Mouse (Mus musculus) G1E (cell line): Measurements from ENCODE around the gene Atp8b4.

Experiments used
- CTCF ChIP-seq: IDR thresholded peaks from 2 replicates; pipeline ENCODE4 v1.5.1; 2012; ENCODE audit warnings: low read depth, low read length, inconsistent platforms, mixed read lengths
- POLR2AphosphoS5 ChIP-seq: IDR thresholded peaks from 2 replicates; pipeline ENCODE4 v1.6.1; 2012; ENCODE audit warnings: low read depth, low read length, inconsistent platforms; ENCODE audit not compliant: insufficient replicate concordance
- TAL1 ChIP-seq: conservative IDR thresholded peaks from 2 replicates; pipeline ENCODE4 v1.6.1; 2012; ENCODE audit warnings: low read depth, low read length, inconsistent platforms, mixed read lengths

DNA sequence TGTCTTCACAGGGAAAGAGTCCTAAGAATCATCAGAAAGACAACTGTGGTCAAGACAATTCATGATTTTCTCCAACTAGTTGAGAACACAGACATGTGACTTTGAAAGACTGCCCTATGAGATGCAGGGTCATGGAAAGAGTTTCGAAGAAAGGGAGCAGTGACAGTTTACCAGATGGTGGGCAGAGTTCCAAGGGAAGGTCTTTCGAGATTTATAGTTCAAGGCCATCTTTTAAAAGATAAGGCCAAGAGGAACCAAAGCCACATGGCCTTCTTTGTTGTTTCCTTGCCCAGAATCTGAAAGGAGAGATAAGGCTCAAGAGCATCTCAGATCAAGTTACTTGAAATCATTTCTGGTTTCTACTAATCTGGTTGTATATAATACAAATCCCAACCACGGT is 225.0 kb downstream of the Atp8b4 start:
- no peak for TF ChIP-seq CTCF
- TF ChIP-seq TAL1: no peak
- no peak for TF ChIP-seq POLR2AphosphoS5
